In the genomic region with DNA sequence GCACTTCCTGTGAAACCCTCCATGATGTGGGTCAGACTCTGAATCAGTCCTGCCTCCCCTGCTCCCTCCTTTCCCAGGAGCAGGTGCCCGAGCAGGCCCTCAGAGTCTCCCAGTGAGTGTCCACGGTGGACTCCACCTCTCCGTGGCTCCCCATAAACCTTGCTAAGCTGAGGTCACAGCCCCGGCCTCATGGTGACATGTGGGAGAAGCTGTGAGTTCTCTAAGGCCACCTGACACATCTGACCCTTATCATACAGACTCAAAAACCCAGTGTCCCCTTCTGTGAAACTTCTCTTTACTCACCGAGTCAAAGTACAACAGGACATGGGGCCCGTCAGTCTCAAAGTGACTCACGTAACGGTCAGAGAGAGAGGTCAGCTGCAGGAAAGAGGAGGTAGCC, we compare ENCODE assay signal across 18 mouse cellular contexts. TPM values are rescaled to one million over a fixed set of nuclear protein-coding genes. Genes with fewer than 3 reads are reported as not detected.
DNase-seq lines count a peak whose midpoint lies in the region; ATAC-seq and TF ChIP-seq lines count a peak whose summit lies in the region.
"Not testable (repeated sequence)": the region's sequence is repeated elsewhere in the genome, so short reads cannot be mapped to it uniquely, and the experiment has no call there.
"Had no signal": no experiment of that assay in that cellular context is flagged by ENCODE, and none has a peak within 500 bp of the region (broad histone marks: within the 10 kb centered on the region; RNA-seq: fewer than 3 reads in every experiment).

No protein-coding gene starts in this region.

- not testable (repeated sequence) for ATAC-seq in forebrain, embryonic 11.5 days (replicated peaks; ENCODE audit: low FRiP score)
- peak; percentile 26; the same call in 1 of the 2 replicates for ATAC-seq in liver, embryonic 15.5 days (ENCODE audit: insufficient read depth)
- ATAC-seq in liver, postnatal 0 days: peak; percentile 64

- 82% methylated on average over 8 of the region's 8 CpGs for WGBS in forebrain, embryonic 11.5 days
- WGBS in liver, adult 2 months: 30% methylated on average over 8 of the region's 8 CpGs
- WGBS in liver, embryonic 15.5 days (ENCODE audit: insufficient replicate concordance): 62% methylated on average over 8 of the region's 8 CpGs
- WGBS in liver, postnatal 0 days (ENCODE audit: insufficient replicate concordance): 42% methylated on average over 5 of the region's 8 CpGs

- H3K79me2 ChIP-seq in liver, adult 2 months (ENCODE audit: control insufficient read depth, insufficient read depth, low read length): not testable (repeated sequence)

- not testable (repeated sequence) for TF ChIP-seq CTCF in liver, adult 2 months (IDR thresholded peaks at IDR 0.05; ENCODE audit: low read depth, low read length); liver, postnatal 0 days (IDR thresholded peaks at IDR 0.05; ENCODE audit: low read depth)

- not testable (repeated sequence) for H3K4me2 ChIP-seq in forebrain, embryonic 11.5 days (ENCODE audit: low read depth, low read length, severe bottlenecking); liver, embryonic 15.5 days; liver, postnatal 0 days (ENCODE audit: low read depth, low read length)

- H3K27me3 ChIP-seq in forebrain, embryonic 11.5 days (ENCODE audit: control insufficient read depth, insufficient read depth, low read length); liver, adult 2 months (ENCODE audit: control insufficient read depth, insufficient read depth, low read length); liver, embryonic 15.5 days; liver, postnatal 0 days (ENCODE audit: insufficient read depth, low read length): not testable (repeated sequence)

- H3K4me3 ChIP-seq in forebrain, embryonic 11.5 days (ENCODE audit: low read depth, low read length); liver, adult 2 months (ENCODE audit: insufficient read depth, low read depth, low read length); liver, embryonic 15.5 days (replicated peaks); liver, postnatal 0 days (ENCODE audit: low read depth, low read length): not testable (repeated sequence)

- H3K27ac ChIP-seq in forebrain, embryonic 11.5 days (ENCODE audit: low read depth, low read length); liver, adult 2 months (replicated peaks; ENCODE audit: insufficient read depth, low read depth, low read length); liver, embryonic 15.5 days (replicated peaks): not testable (repeated sequence)
- H3K27ac ChIP-seq in liver, postnatal 0 days (ENCODE audit: low read depth): 0 out of 2 replicates have a peak overlapping the region, but pooled peaks have one; percentile 16

- TF ChIP-seq POLR2A in liver, adult 2 months (IDR thresholded peaks at IDR 0.05; ENCODE audit: extremely low read depth, insufficient read depth, low read length): not testable (repeated sequence)

- H3K9ac ChIP-seq in forebrain, embryonic 11.5 days (ENCODE audit: low read length); liver, adult 2 months (ENCODE audit: low read depth, low read length); liver, embryonic 15.5 days; liver, postnatal 0 days (replicated peaks): not testable (repeated sequence)

- not testable (repeated sequence) for H3K9me3 ChIP-seq in forebrain, embryonic 11.5 days (ENCODE audit: control insufficient read depth, low read length); liver, embryonic 15.5 days (replicated peaks); liver, postnatal 0 days (ENCODE audit: low read length)

- H3K36me3 ChIP-seq in forebrain, embryonic 11.5 days (ENCODE audit: control insufficient read depth, insufficient read depth, low read length); liver, adult 2 months (ENCODE audit: control insufficient read depth, insufficient read depth, low read length); liver, embryonic 15.5 days (replicated peaks); liver, postnatal 0 days (replicated peaks; ENCODE audit: insufficient read depth, low read length): not testable (repeated sequence)

- TF ChIP-seq EP300 in liver, postnatal 0 days (IDR thresholded peaks at IDR 0.05; ENCODE audit: low read depth): not testable (repeated sequence)

- not testable (repeated sequence) for H3K4me1 ChIP-seq in forebrain, embryonic 11.5 days (replicated peaks; ENCODE audit: control insufficient read depth, insufficient read depth, low read length); liver, embryonic 15.5 days (replicated peaks); liver, postnatal 0 days (ENCODE audit: insufficient read depth)
- H3K4me1 ChIP-seq in liver, adult 2 months (ENCODE audit: control insufficient read depth, insufficient read depth, low read length): peaks cover 20% of the 10 kb centered on the region

- peak; percentile 71 to 85 for DNase-seq in adrenal gland, adult (ENCODE audit: inconsistent age in 2 of 2, low spot score in 1 of 2)
- DNase-seq in forebrain, embryonic 11.5 days (ENCODE audit: low spot score): peak; percentile 29
- peak; percentile 53 for DNase-seq in liver, adult 2 months (ENCODE audit: extremely low read depth, low read depth, low spot score)
- not testable (repeated sequence) for DNase-seq in liver, postnatal 0 days

RNA-seq across cellular contexts. Expression of a gene that starts 6.5 kb away (rescaled TPM):
- not detected in 2 replicates for polyA plus RNA-seq in forebrain, embryonic 11.5 days (2014; fragmentation: Nextera tagmentation; extraction: Ambion mirVana)
- total RNA-seq in liver, adult 2 months (2014; rRNA removed): 0.18 and 12.8 TPM in 2 replicates
- polyA plus RNA-seq in liver, adult 2 months (2012; rRNA removed): 0.10 TPM in 1 of 2 replicates, not detected in the other
- 0.24 and 0.50 TPM in 2 replicates for polyA plus RNA-seq in liver, embryonic 15.5 days (2015; fragmentation: Nextera tagmentation; extraction: Ambion mirVana)
- not detected in 2 replicates for polyA plus RNA-seq in liver, postnatal 0 days (2015; fragmentation: Nextera tagmentation; extraction: Ambion mirVana)
- total RNA-seq: CH12.LX, G1E had no signal
- polyA plus RNA-seq: activated CD4-positive, CD25-positive, alpha-beta regulatory T cell, adult 4 months; CD4-positive, CD25-positive, alpha-beta regulatory T cell, adult 4 months; cerebellum, adult 2 months; cortical plate, adult 2 months; embryonic facial prominence, embryonic 10.5 days; embryonic facial prominence, embryonic 12.5 days; embryonic facial prominence, embryonic 14.5 days; forebrain, embryonic 12.5 days; forebrain, embryonic 14.5 days; forebrain, embryonic 16.5 days; G1E; Patski had no signal

RNA-seq across cellular contexts. Expression of a gene that starts 25.9 kb away (rescaled TPM):
- polyA plus RNA-seq in forebrain, embryonic 11.5 days (2014; fragmentation: Nextera tagmentation; extraction: Ambion mirVana): 26.3 and 28.3 TPM in 2 replicates
- 7.6 and 7.9 TPM in 2 replicates for total RNA-seq in liver, adult 2 months (2014; rRNA removed)
- polyA plus RNA-seq in liver, adult 2 months (2012; rRNA removed): 16.6 and 19.8 TPM in 2 replicates
- polyA plus RNA-seq in liver, embryonic 15.5 days (2015; fragmentation: Nextera tagmentation; extraction: Ambion mirVana): 12.0 and 14.1 TPM in 2 replicates
- 12.6 and 13.1 TPM in 2 replicates for polyA plus RNA-seq in liver, postnatal 0 days (2015; fragmentation: Nextera tagmentation; extraction: Ambion mirVana)

RNA-seq across cellular contexts. Expression of a gene that starts 26.0 kb away (rescaled TPM):
- polyA plus RNA-seq in forebrain, embryonic 11.5 days (2014; fragmentation: Nextera tagmentation; extraction: Ambion mirVana): 78.5 and 84.9 TPM in 2 replicates
- total RNA-seq in liver, adult 2 months (2014; rRNA removed): 9.7 and 12.8 TPM in 2 replicates
- polyA plus RNA-seq in liver, adult 2 months (2012; rRNA removed): 26.3 and 36.6 TPM in 2 replicates
- 29.8 and 31.2 TPM in 2 replicates for polyA plus RNA-seq in liver, embryonic 15.5 days (2015; fragmentation: Nextera tagmentation; extraction: Ambion mirVana)
- polyA plus RNA-seq in liver, postnatal 0 days (2015; fragmentation: Nextera tagmentation; extraction: Ambion mirVana): 17.6 and 19.2 TPM in 2 replicates

RNA-seq across cellular contexts. Expression of a gene that starts 39.2 kb away (rescaled TPM):
- polyA plus RNA-seq in forebrain, embryonic 11.5 days (2014; fragmentation: Nextera tagmentation; extraction: Ambion mirVana): 53.1 and 55.1 TPM in 2 replicates
- total RNA-seq in liver, adult 2 months (2014; rRNA removed): 32.0 and 39.4 TPM in 2 replicates
- polyA plus RNA-seq in liver, adult 2 months (2012; rRNA removed): 51.1 and 61.7 TPM in 2 replicates
- polyA plus RNA-seq in liver, embryonic 15.5 days (2015; fragmentation: Nextera tagmentation; extraction: Ambion mirVana): 24.5 and 29.2 TPM in 2 replicates
- 14.1 and 15.4 TPM in 2 replicates for polyA plus RNA-seq in liver, postnatal 0 days (2015; fragmentation: Nextera tagmentation; extraction: Ambion mirVana)

RNA-seq across cellular contexts. Expression of a gene that starts 39.4 kb away (rescaled TPM):
- 143 and 144 TPM in 2 replicates for polyA plus RNA-seq in forebrain, embryonic 11.5 days (2014; fragmentation: Nextera tagmentation; extraction: Ambion mirVana)
- total RNA-seq in liver, adult 2 months (2014; rRNA removed): 21.9 and 22.0 TPM in 2 replicates
- 14.9 and 17.1 TPM in 2 replicates for polyA plus RNA-seq in liver, adult 2 months (2012; rRNA removed)
- polyA plus RNA-seq in liver, embryonic 15.5 days (2015; fragmentation: Nextera tagmentation; extraction: Ambion mirVana): 45.6 and 46.7 TPM in 2 replicates
- 26.1 and 26.5 TPM in 2 replicates for polyA plus RNA-seq in liver, postnatal 0 days (2015; fragmentation: Nextera tagmentation; extraction: Ambion mirVana)
